Mouse (Mus musculus) embryonic facial prominence, embryonic 11.5 days (tissue): ENCODE measurements around the gene Gpc5. TPM values are rescaled to one million over a fixed set of nuclear protein-coding genes. Genes with fewer than 3 reads are reported as not detected.

Experiments
- ATAC-seq: fragments of 200-750 bp; cut with Nextera tagmentation; replicated peaks from 2 replicates; pipeline ENCODE4 v1.8.0; 2017; ENCODE audit warnings: low read depth; ENCODE audit not compliant: insufficient number of reproducible peaks, low FRiP score, low TSS enrichment
- DNase-seq: peaks from one replicate; pipeline ENCODE4 v3.0.0-alpha.2; 2015; ENCODE audit warnings: low spot score
- H3K27ac ChIP-seq: fragments of 300-500 bp; sonication (generic); replicated peaks from 2 replicates; pipeline ENCODE4 v1.5.1; 2014; ENCODE audit warnings: mild to moderate bottlenecking, low read depth, low read length, control low read depth
- H3K27me3 ChIP-seq: fragments of 300-500 bp; sonication (generic); 2 replicates; pipeline ENCODE4 v1.6.1; 2014; ENCODE audit warnings: mild to moderate bottlenecking, low read length, moderate library complexity, mixed read lengths; ENCODE audit not compliant: control insufficient read depth, insufficient read depth
- H3K36me3 ChIP-seq: fragments of 300-500 bp; sonication (generic); replicated peaks from 2 replicates; pipeline ENCODE4 v1.6.1; 2014; ENCODE audit warnings: low read depth, mild to moderate bottlenecking, low read length, moderate library complexity, mixed read lengths; ENCODE audit not compliant: control insufficient read depth, insufficient read depth
- H3K4me1 ChIP-seq: fragments of 300-500 bp; sonication (generic); 2 replicates; pipeline ENCODE4 v1.6.1; 2014; ENCODE audit warnings: low read length, mixed read lengths; ENCODE audit not compliant: control insufficient read depth, insufficient read depth
- H3K4me2 ChIP-seq: fragments of 300-500 bp; sonication (generic); 2 replicates; pipeline ENCODE4 v1.6.1; 2014; ENCODE audit warnings: low read depth, mild to moderate bottlenecking, control low read depth, low read length, moderate library complexity
- H3K4me3 ChIP-seq: fragments of 300-500 bp; sonication (generic); 2 replicates; pipeline ENCODE4 v1.5.1; 2014; ENCODE audit warnings: low read depth, low read length, control low read depth
- H3K9ac ChIP-seq: fragments of 300-500 bp; sonication (generic); replicated peaks from 2 replicates; pipeline ENCODE4 v1.6.1; 2014; ENCODE audit warnings: mild to moderate bottlenecking, control low read depth, low read length
- H3K9me3 ChIP-seq: fragments of 300-500 bp; sonication (generic); replicated peaks from 2 replicates; pipeline ENCODE4 v1.6.1; 2016; ENCODE audit warnings: mild to moderate bottlenecking, low read length, inconsistent platforms, mixed read lengths; ENCODE audit not compliant: control insufficient read depth
- WGBS: fragments of 180-500 bp; shearing (Covaris S2); extraction: QIAGEN DNeasy Blood & Tissue Kit; methylation state at CpG from one replicate; pipeline ENCODE4 v1.1.7; 2014; 5-methylcytosine and 5-hydroxymethylcytosine counted together
- polyA plus RNA-seq: library from polyadenylated mRNA; unstranded; fragments of >200 nt; fragmentation: Nextera tagmentation; extraction: Ambion mirVana; gene quantifications from 2 replicates; pipeline ENCODE4 v1.2.1, GENCODE M21; 2014

The Gpc5 gene
- polyA plus RNA-seq, 1 experiment from 2014 or later = 1.0 TPM

DNA sequence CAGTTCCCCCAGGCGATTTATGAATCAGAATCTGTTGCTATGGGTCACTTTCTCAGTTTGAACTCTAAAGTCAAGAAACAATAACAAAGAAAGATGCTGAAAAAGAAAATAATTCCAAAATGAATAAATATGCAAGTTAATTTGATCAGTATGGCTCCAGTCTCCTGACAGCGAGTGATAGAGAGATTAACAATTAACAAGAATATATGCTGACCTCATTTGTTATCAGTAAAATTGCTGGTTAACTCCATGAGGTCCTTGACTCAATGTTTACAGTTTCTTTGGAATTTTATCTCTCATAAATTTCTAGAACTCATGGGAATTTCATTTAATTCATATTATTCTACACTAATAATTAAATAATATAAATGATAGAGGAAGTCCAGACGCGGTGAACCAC is 1244.2 kb downstream of the Gpc5 start:
- no peak overlapping the region for H3K4me2 ChIP-seq
- H3K36me3 ChIP-seq = no peaks in the 10 kb centered on the region
- no peak overlapping the region for H3K4me3 ChIP-seq
- no peaks in the 10 kb centered on the region for H3K9me3 ChIP-seq
- ATAC-seq = no peak
- no peak overlapping the region for H3K9ac ChIP-seq
- WGBS = 86% methylated on average over 4 of the region's 4 CpGs
- H3K27ac ChIP-seq = no peak overlapping the region
- H3K27me3 ChIP-seq = no peaks in the 10 kb centered on the region
- DNase-seq = no peak
- H3K4me1 ChIP-seq = no peaks in the 10 kb centered on the region

DNA sequence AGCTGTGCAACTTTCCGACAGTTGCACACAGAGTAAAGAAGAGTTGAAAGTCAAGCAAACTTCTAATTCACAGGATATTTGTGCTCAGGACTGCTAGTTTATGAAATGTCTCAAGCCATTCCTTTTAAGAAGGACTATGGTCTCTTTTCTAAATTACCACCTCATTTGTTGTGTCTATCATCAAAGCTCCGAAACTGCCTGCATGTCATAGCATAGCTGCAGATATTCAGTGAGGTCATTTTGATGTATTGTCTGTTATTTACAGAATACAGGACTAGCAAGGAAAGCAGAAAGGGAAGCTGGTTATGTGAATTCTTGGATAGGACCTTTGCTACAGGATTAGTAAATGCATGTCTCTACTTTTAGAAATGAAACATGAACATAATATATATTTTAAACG is 1246.4 kb downstream of the Gpc5 start:
- 81% methylated on average over 3 of the region's 3 CpGs for WGBS
- Histone ChIP-seq H3K4me1 (no peaks in the 10 kb centered on the region), H3K4me2 (no peak overlapping the region), H3K9me3 (no peaks in the 10 kb centered on the region), H3K36me3 (no peaks in the 10 kb centered on the region), H3K9ac (no peak overlapping the region), H3K4me3 (no peak overlapping the region), H3K27me3 (no peaks in the 10 kb centered on the region), H3K27ac (no peak overlapping the region)
- ATAC-seq = no peak
- no peak for DNase-seq

- H3K27ac ChIP-seq = no peak overlapping the region
- H3K4me1 ChIP-seq = no peaks in the 10 kb centered on the region
- no peaks in the 10 kb centered on the region for H3K9me3 ChIP-seq
- no peak overlapping the region for H3K9ac ChIP-seq
- no peaks in the 10 kb centered on the region for H3K27me3 ChIP-seq
- WGBS = 42% methylated on average over 3 of the region's 3 CpGs
- DNase-seq (peak; percentile 61), ATAC-seq (no peak; the same call in 1 of the 2 replicates)
- H3K4me2 ChIP-seq = no peak overlapping the region
- H3K36me3 ChIP-seq = no peaks in the 10 kb centered on the region
- no peak overlapping the region for H3K4me3 ChIP-seq
These were observed 1256.5 kb downstream of the Gpc5 start for GRCm38 (mm10) chr14:116348560-116348959.

DNA sequence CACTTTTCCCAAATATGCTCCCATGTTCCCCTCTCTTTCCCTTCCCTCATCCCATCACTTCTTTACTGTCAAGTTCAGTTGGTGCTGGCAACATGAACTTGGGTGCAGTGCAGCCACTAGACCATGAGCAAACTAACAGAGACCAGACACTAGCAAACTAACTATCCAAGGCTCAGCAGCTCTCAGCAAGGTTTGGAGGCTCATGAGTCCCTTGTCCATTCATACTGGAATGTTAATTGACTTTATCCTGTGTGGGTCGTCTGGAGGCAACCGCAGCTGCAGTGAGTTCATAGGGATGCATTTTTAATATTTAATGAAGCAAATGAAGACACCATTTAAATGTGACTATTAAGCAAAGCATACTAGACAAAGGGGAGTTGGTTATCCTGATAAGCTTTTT is 1292.6 kb downstream of the Gpc5 start:
- WGBS = 55% methylated on average over 2 of the region's 2 CpGs
- no peak for ATAC-seq
- H3K4me2 ChIP-seq = no peak overlapping the region

DNA sequence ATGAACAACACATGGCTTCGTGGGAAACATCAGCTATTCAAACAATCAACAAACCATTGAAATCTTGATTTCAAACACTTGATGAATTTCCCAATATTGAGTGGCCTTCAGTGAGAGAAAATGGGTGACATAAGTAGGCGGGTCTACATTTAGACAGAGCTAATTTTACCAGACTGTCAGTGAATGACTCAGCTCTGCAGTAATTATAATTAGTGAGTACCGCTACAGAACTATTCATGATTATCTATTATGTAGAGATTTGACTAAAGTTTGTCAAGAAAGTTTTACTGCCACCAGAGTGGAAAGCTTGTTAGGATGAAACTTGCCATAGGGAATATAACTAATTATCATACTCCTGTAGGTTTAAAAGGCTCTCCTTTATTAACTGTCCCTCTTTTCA is 1323.5 kb downstream of the Gpc5 start:
- Histone ChIP-seq H3K9ac (no peak overlapping the region), H3K27ac (no peak overlapping the region), H3K4me1 (no peaks in the 10 kb centered on the region), H3K9me3 (no peaks in the 10 kb centered on the region), H3K36me3 (no peaks in the 10 kb centered on the region), H3K4me2 (no peak overlapping the region), H3K4me3 (no peak overlapping the region), H3K27me3 (no peaks in the 10 kb centered on the region)
- WGBS = 83% methylated on average over 3 of the region's 3 CpGs
- no peak for DNase-seq
- ATAC-seq = no peak

More for the DNA sequence above, 1292.6 kb downstream of the Gpc5 start:
- no peak overlapping the region for H3K27ac ChIP-seq
- H3K36me3 ChIP-seq = no peaks in the 10 kb centered on the region
- H3K4me3 ChIP-seq = no peak overlapping the region
- H3K27me3 ChIP-seq = no peaks in the 10 kb centered on the region
- H3K9me3 ChIP-seq = no peaks in the 10 kb centered on the region
- H3K9ac ChIP-seq = no peak overlapping the region
- DNase-seq = no peak
- H3K4me1 ChIP-seq = no peaks in the 10 kb centered on the region

DNA sequence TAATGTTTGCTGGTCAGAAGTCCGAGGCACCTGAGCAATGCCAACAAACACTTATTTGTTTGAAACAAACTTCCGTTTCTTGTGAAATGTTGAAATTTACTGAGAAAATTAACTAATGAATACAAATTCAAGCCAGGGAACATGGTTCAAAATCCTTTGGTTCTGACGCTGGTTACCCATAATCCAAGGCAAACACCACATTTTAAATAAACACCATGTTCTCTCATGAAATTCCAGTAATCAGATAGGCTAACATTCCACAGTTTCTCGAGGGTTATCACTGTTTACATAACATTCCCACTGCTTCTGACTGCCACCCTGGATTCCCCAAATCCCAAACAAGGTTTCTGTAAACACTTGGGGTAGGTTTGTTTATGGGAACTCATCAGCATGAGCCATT is 1356.2 kb downstream of the Gpc5 start:
- Histone ChIP-seq H3K27ac (no peak overlapping the region), H3K4me1 (no peaks in the 10 kb centered on the region), H3K27me3 (no peaks in the 10 kb centered on the region), H3K36me3 (no peaks in the 10 kb centered on the region), H3K9me3 (no peaks in the 10 kb centered on the region), H3K4me2 (no peak overlapping the region), H3K4me3 (no peak overlapping the region), H3K9ac (no peak overlapping the region)
- WGBS = 50% methylated on average over 4 of the region's 4 CpGs
- DNase-seq (peak; percentile 17), ATAC-seq (no peak)

GRCm38 (mm10) chr14:116453356-116453755 is 1361.3 kb downstream of the Gpc5 start:
- Histone ChIP-seq H3K4me3 (no peak overlapping the region), H3K27me3 (no peaks in the 10 kb centered on the region), H3K4me2 (no peak overlapping the region), H3K36me3 (no peaks in the 10 kb centered on the region), H3K27ac (no peak overlapping the region), H3K9me3 (no peaks in the 10 kb centered on the region), H3K4me1 (no peaks in the 10 kb centered on the region), H3K9ac (no peak overlapping the region)
- ATAC-seq (no peak), DNase-seq (no peak)
- 80% methylated on average over 3 of the region's 3 CpGs for WGBS

GRCm38 (mm10) chr14:116456211-116456610 is 1364.2 kb downstream of the Gpc5 start:
- no peak for ATAC-seq

More at GRCm38 (mm10) chr14:116456211-116456610, 1364.2 kb downstream of the Gpc5 start:
- H3K27me3 ChIP-seq = no peaks in the 10 kb centered on the region
- WGBS = 72% methylated on average over 4 of the region's 4 CpGs
- no peak overlapping the region for H3K27ac ChIP-seq
- DNase-seq = no peak
- H3K4me2 ChIP-seq = no peak overlapping the region
- no peaks in the 10 kb centered on the region for H3K4me1 ChIP-seq
- no peaks in the 10 kb centered on the region for H3K36me3 ChIP-seq
- H3K9me3 ChIP-seq = no peaks in the 10 kb centered on the region
- no peak overlapping the region for H3K9ac ChIP-seq
- H3K4me3 ChIP-seq = no peak overlapping the region
